ENCODE assay signal across 11 mouse cellular contexts in genomic region chr5:134209931-134210554, GRCm38 (mm10). TPM values are rescaled to one million over a fixed set of nuclear protein-coding genes. Genes with fewer than 3 reads are reported as not detected.
DNase-seq lines count a peak whose midpoint lies in the region; ATAC-seq and TF ChIP-seq lines count a peak whose summit lies in the region.
"Had no signal": no experiment of that assay in that cellular context is flagged by ENCODE, and none has a peak within 500 bp of the region (broad histone marks: within the 10 kb centered on the region; RNA-seq: fewer than 3 reads in every experiment).

No protein-coding gene starts in this region.

- H3K4me2 ChIP-seq in lung, embryonic 14.5 days: no peak overlapping the region
- H3K4me2 ChIP-seq: limb, embryonic 13.5 days had no signal

- no peaks in the 10 kb centered on the region for H3K36me3 ChIP-seq in lung, embryonic 14.5 days (ENCODE audit: insufficient read depth)

- WGBS in lung, embryonic 14.5 days: 6% methylated on average over 11 of the region's 11 CpGs

- H3K9me3 ChIP-seq in lung, embryonic 14.5 days (ENCODE audit: low read depth, low read length): no peaks in the 10 kb centered on the region
- H3K9me3 ChIP-seq: limb, embryonic 13.5 days had no signal

- no peak for TF ChIP-seq CTCF in lung, embryonic 14.5 days (IDR thresholded peaks at IDR 0.05; ENCODE audit: low read depth)

- no peaks in the 10 kb centered on the region for H3K27me3 ChIP-seq in lung, embryonic 14.5 days (ENCODE audit: insufficient read depth, low read length)
- H3K27me3 ChIP-seq: limb, embryonic 13.5 days had no signal

- peaks cover 4% of the 10 kb centered on the region; the same call in 1 of the 2 replicates for H3K4me1 ChIP-seq in lung, embryonic 14.5 days (ENCODE audit: insufficient read depth)

- peak overlapping the region; percentile 10; the same call in 1 of the 2 replicates for H3K27ac ChIP-seq in lung, embryonic 14.5 days (ENCODE audit: low read depth)
- H3K27ac ChIP-seq: limb, embryonic 13.5 days had no signal

- H3K4me3 ChIP-seq in lung, embryonic 14.5 days (ENCODE audit: low read depth, low read length): no peak overlapping the region
- H3K4me3 ChIP-seq: limb, embryonic 13.5 days had no signal

- peak; percentile 74 for DNase-seq in testis, postnatal 14 days (ENCODE audit: low spot score)
- no peak for DNase-seq in testis, postnatal 10 days (ENCODE audit: low spot score)
- DNase-seq in kidney, postnatal 14 days: peak; percentile 75
- peak; percentile 75 for DNase-seq in lung, embryonic 14.5 days
- peak; percentile 82 for DNase-seq in yolk sac, embryonic 10.5 days (ENCODE audit: low spot score)
- DNase-seq in urinary bladder, postnatal 36 days (ENCODE audit: low spot score in 2 of 2): no peak
- no peak for DNase-seq in spleen, adult 12 weeks (ENCODE audit: low spot score)
- DNase-seq: gastrocnemius, postnatal 10 days; heart, postnatal 10 days; midbrain, embryonic 14.5 days had no signal

- no peak overlapping the region for H3K9ac ChIP-seq in lung, embryonic 14.5 days
- H3K9ac ChIP-seq: limb, embryonic 13.5 days had no signal

- ATAC-seq in lung, embryonic 14.5 days (ENCODE audit: insufficient read depth): peak; percentile 74; the same call in 1 of the 2 replicates

RNA-seq across cellular contexts. Expression of gene Ncf1, which starts 19.4 kb away (rescaled TPM):
- 4.8 and 6.4 TPM in 2 replicates for polyA plus RNA-seq in lung, embryonic 14.5 days (2014; fragmentation: Nextera tagmentation; extraction: Ambion mirVana)

RNA-seq across cellular contexts. Expression of gene Gtf2ird2, which starts 26.2 kb away (rescaled TPM):
- polyA plus RNA-seq in lung, embryonic 14.5 days (2014; fragmentation: Nextera tagmentation; extraction: Ambion mirVana): 6.9 and 9.6 TPM in 2 replicates

RNA-seq across cellular contexts. Expression of gene Rcc1l, which starts 33.5 kb away (rescaled TPM):
- 31.2 and 35.5 TPM in 2 replicates for polyA plus RNA-seq in lung, embryonic 14.5 days (2014; fragmentation: Nextera tagmentation; extraction: Ambion mirVana)

Comparison
In these comparisons a context has a peak if more than half of its experiments do, and no peak if none do; other contexts are left out.
1. DNase-seq: peak in testis, postnatal 14 days (single experiment), kidney, postnatal 14 days (single experiment), lung, embryonic 14.5 days (single experiment) and yolk sac, embryonic 10.5 days (single experiment); none in testis, postnatal 10 days (single experiment), urinary bladder, postnatal 36 days (0 of 2) and spleen, adult 12 weeks (single experiment).